Mouse (Mus musculus): ENCODE results near the gene Cxcr2. TPM values are rescaled to one million over a fixed set of nuclear protein-coding genes. Genes with fewer than 3 reads are reported as not detected.

The Cxcr2 gene
- 0.13 and 0.15 TPM in 2 replicates for polyA plus RNA-seq (2015; fragmentation: Nextera tagmentation; extraction: Ambion mirVana)

GRCm38 (mm10) chr1:74153461-74154184 is at the start of gene Cxcr2:
Cxcr2 (plus strand) TSS chr1:74153989.
- Histone ChIP-seq H3K4me1 (replicated peaks) (peaks cover 15% of the 10 kb centered on the region), H3K9ac (no peak within 1 kb of the TSS), H3K4me3 (no peak within 1 kb of the TSS), H3K27ac (no peak within 1 kb of the TSS), H3K36me3 (no peaks in the 10 kb centered on the region), H3K27me3 (no peaks in the 10 kb centered on the region), H3K9me3 (replicated peaks) (no peaks in the 10 kb centered on the region), H3K4me2 (no peak within 1 kb of the TSS)
- ATAC-seq (replicated peaks; ENCODE audit: insufficient number of reproducible peaks, insufficient read depth, low FRiP score, low read depth): no peak
- 68% methylated on average over 8 of the region's 8 CpGs for WGBS

- no peak overlapping the region for H3K4me2 ChIP-seq
- H3K36me3 ChIP-seq: no peaks in the 10 kb centered on the region
- H3K9me3 ChIP-seq (replicated peaks): no peaks in the 10 kb centered on the region
- no peak overlapping the region for H3K4me3 ChIP-seq
- H3K4me1 ChIP-seq (replicated peaks): peaks cover 44% of the 10 kb centered on the region
- H3K9ac ChIP-seq: no peak overlapping the region
- WGBS: 73% methylated on average over 4 of the region's 4 CpGs
- peaks cover 3% of the 10 kb centered on the region for H3K27me3 ChIP-seq
- no peak overlapping the region for H3K27ac ChIP-seq
- ATAC-seq (replicated peaks; ENCODE audit: insufficient number of reproducible peaks, insufficient read depth, low FRiP score, low read depth): no peak
Observed at GRCm38 (mm10) chr1:74105660-74106059, 48.1 kb upstream of the Cxcr2 start.

GRCm38 (mm10) chr1:74106214-74106613 is 47.6 kb upstream of the Cxcr2 start:
- 73% methylated on average over 6 of the region's 6 CpGs for WGBS
- Histone ChIP-seq H3K27me3 (no peaks in the 10 kb centered on the region), H3K4me3 (no peak overlapping the region), H3K27ac (no peak overlapping the region), H3K36me3 (no peaks in the 10 kb centered on the region), H3K9ac (no peak overlapping the region), H3K9me3 (replicated peaks) (no peaks in the 10 kb centered on the region), H3K4me1 (replicated peaks) (peaks cover 48% of the 10 kb centered on the region), H3K4me2 (no peak overlapping the region)
- ATAC-seq (replicated peaks; ENCODE audit: insufficient number of reproducible peaks, insufficient read depth, low FRiP score, low read depth): no peak

GRCm38 (mm10) chr1:74107931-74108618 is 45.7 kb upstream of the Cxcr2 start:
- peak overlapping the region; percentile 61 for H3K27ac ChIP-seq
- H3K36me3 ChIP-seq: no peaks in the 10 kb centered on the region
- H3K9me3 ChIP-seq (replicated peaks): no peaks in the 10 kb centered on the region
- H3K4me3 ChIP-seq: no peak overlapping the region
- 0 out of 2 replicates have a peak overlapping the region, but pooled peaks have one; percentile 15 for H3K4me2 ChIP-seq
- no peaks in the 10 kb centered on the region for H3K27me3 ChIP-seq
- H3K9ac ChIP-seq: no peak overlapping the region
- ATAC-seq (replicated peaks; ENCODE audit: insufficient number of reproducible peaks, insufficient read depth, low FRiP score, low read depth): no peak
- 50% methylated on average over 4 of the region's 5 CpGs for WGBS
- peaks cover 56% of the 10 kb centered on the region for H3K4me1 ChIP-seq (replicated peaks)

- Histone ChIP-seq H3K36me3 (no peaks in the 10 kb centered on the region), H3K9me3 (replicated peaks) (no peaks in the 10 kb centered on the region), H3K4me3 (no peak overlapping the region), H3K4me1 (replicated peaks) (peaks cover 44% of the 10 kb centered on the region), H3K4me2 (no peak overlapping the region), H3K9ac (no peak overlapping the region), H3K27me3 (no peaks in the 10 kb centered on the region), H3K27ac (no peak overlapping the region)
- 73% methylated on average over 2 of the region's 2 CpGs for whole genome bisulfite sequencing
- ATAC-seq (replicated peaks; ENCODE audit: insufficient number of reproducible peaks, insufficient read depth, low FRiP score, low read depth): no peak
Observed at GRCm38 (mm10) chr1:74109670-74110069, 44.1 kb upstream of the Cxcr2 start.

GRCm38 (mm10) chr1:74110932-74111695 is 42.7 kb upstream of the Cxcr2 start:
- ATAC-seq (replicated peaks; ENCODE audit: insufficient number of reproducible peaks, insufficient read depth, low FRiP score, low read depth): peak; percentile 33; the same call in 1 of the 2 replicates
- no peaks in the 10 kb centered on the region for H3K36me3 ChIP-seq

GRCm38 (mm10) chr1:74111696-74112030 is 42.1 kb upstream of the Cxcr2 start:
- Histone ChIP-seq H3K27ac (no peak overlapping the region), H3K4me1 (replicated peaks) (peaks cover 31% of the 10 kb centered on the region), H3K4me3 (no peak overlapping the region), H3K9ac (no peak overlapping the region), H3K27me3 (no peaks in the 10 kb centered on the region), H3K36me3 (no peaks in the 10 kb centered on the region), H3K9me3 (replicated peaks) (no peaks in the 10 kb centered on the region), H3K4me2 (no peak overlapping the region)
- WGBS: 55% methylated on average over 6 of the region's 6 CpGs
- no peak for ATAC-seq (replicated peaks; ENCODE audit: insufficient number of reproducible peaks, insufficient read depth, low FRiP score, low read depth)

More at GRCm38 (mm10) chr1:74110932-74111695, 42.7 kb upstream of the Cxcr2 start:
- Histone ChIP-seq H3K9me3 (replicated peaks) (no peaks in the 10 kb centered on the region), H3K27me3 (no peaks in the 10 kb centered on the region), H3K4me1 (replicated peaks) (peaks cover 34% of the 10 kb centered on the region), H3K9ac (0 out of 2 replicates have a peak overlapping the region, but pooled peaks have one; percentile 24), H3K27ac (peak overlapping the region; percentile 24; the same call in 1 of the 2 replicates), H3K4me2 (no peak overlapping the region), H3K4me3 (no peak overlapping the region)
- WGBS: 33% methylated on average over 8 of the region's 8 CpGs

GRCm38 (mm10) chr1:74113071-74113470 is 40.7 kb upstream of the Cxcr2 start:
- WGBS: 45% methylated on average over 3 of the region's 3 CpGs
- Histone ChIP-seq H3K27me3 (no peaks in the 10 kb centered on the region), H3K4me3 (no peak overlapping the region), H3K9me3 (replicated peaks) (no peaks in the 10 kb centered on the region), H3K27ac (peak overlapping the region; percentile 48; the same call in 1 of the 2 replicates), H3K4me2 (no peak overlapping the region), H3K9ac (no peak overlapping the region), H3K36me3 (no peaks in the 10 kb centered on the region), H3K4me1 (replicated peaks) (peaks cover 29% of the 10 kb centered on the region)
- ATAC-seq (replicated peaks; ENCODE audit: insufficient number of reproducible peaks, insufficient read depth, low FRiP score, low read depth): no peak

GRCm38 (mm10) chr1:74117876-74118275 is 35.9 kb upstream of the Cxcr2 start:
- no peak overlapping the region for H3K27ac ChIP-seq
- H3K4me1 ChIP-seq (replicated peaks): peaks cover 34% of the 10 kb centered on the region
- WGBS: 82% methylated on average over 6 of the region's 6 CpGs
- ATAC-seq (replicated peaks; ENCODE audit: insufficient number of reproducible peaks, insufficient read depth, low FRiP score, low read depth): no peak
- H3K4me2 ChIP-seq: no peak overlapping the region
- no peaks in the 10 kb centered on the region for H3K27me3 ChIP-seq
- H3K9ac ChIP-seq: no peak overlapping the region
- no peaks in the 10 kb centered on the region for H3K9me3 ChIP-seq (replicated peaks)
- H3K36me3 ChIP-seq: no peaks in the 10 kb centered on the region
- no peak overlapping the region for H3K4me3 ChIP-seq

GRCm38 (mm10) chr1:74119115-74119514 is 34.7 kb upstream of the Cxcr2 start:
- Histone ChIP-seq H3K4me3 (no peak overlapping the region), H3K4me2 (no peak overlapping the region), H3K4me1 (replicated peaks) (peaks cover 40% of the 10 kb centered on the region), H3K9me3 (replicated peaks) (no peaks in the 10 kb centered on the region), H3K36me3 (no peaks in the 10 kb centered on the region), H3K9ac (no peak overlapping the region), H3K27ac (no peak overlapping the region), H3K27me3 (no peaks in the 10 kb centered on the region)
- no peak for ATAC-seq (replicated peaks; ENCODE audit: insufficient number of reproducible peaks, insufficient read depth, low FRiP score, low read depth)
- WGBS: 70% methylated on average over 1 of the region's 1 CpGs

GRCm38 (mm10) chr1:74121138-74121537 is 32.7 kb upstream of the Cxcr2 start:
- Histone ChIP-seq H3K9me3 (replicated peaks) (no peaks in the 10 kb centered on the region), H3K4me3 (no peak overlapping the region), H3K4me2 (no peak overlapping the region), H3K36me3 (no peaks in the 10 kb centered on the region), H3K9ac (no peak overlapping the region), H3K27me3 (peaks cover 2% of the 10 kb centered on the region; the same call in 1 of the 2 replicates), H3K27ac (no peak overlapping the region), H3K4me1 (replicated peaks) (peaks cover 48% of the 10 kb centered on the region)
- WGBS: 85% methylated on average over 7 of the region's 7 CpGs
- no peak for ATAC-seq (replicated peaks; ENCODE audit: insufficient number of reproducible peaks, insufficient read depth, low FRiP score, low read depth)

All from heart, embryonic 15.5 days (tissue).